Mouse (Mus musculus) olfactory bulb, adult 2 months (tissue): ENCODE results near the gene Ergic1.

Experiments used
- CTCF ChIP-seq: fragments of 200-500 bp; IDR thresholded peaks from 2 replicates; pipeline ENCODE4 v1.5.1; 2012; ENCODE audit warnings: low read depth, mild to moderate bottlenecking, low read length, moderate library complexity; ENCODE audit not compliant: insufficient read depth
- POLR2A ChIP-seq: fragments of 200-500 bp; IDR thresholded peaks from 2 replicates; pipeline ENCODE4 v1.6.1; 2012; ENCODE audit warnings: mild to moderate bottlenecking, low read depth, low read length, moderate library complexity; ENCODE audit not compliant: insufficient read depth

GRCm38 (mm10) chr17:26540083-26540482 lies 21.2 kb upstream of the Ergic1 start:
- TF ChIP-seq CTCF (no peak), POLR2A (no peak)
